Mouse (Mus musculus): ENCODE data around the gene Dlgap4. TPM values are rescaled to one million over a fixed set of nuclear protein-coding genes. Genes with fewer than 3 reads are reported as not detected.

Dlgap4 gene
- polyA plus RNA-seq (2012; rRNA removed): 54.5 and 70.0 TPM in 2 replicates

GRCm38 (mm10) chr2:156613541-156614257, at the start of gene Dlgap4:
Gene Dlgap4 (plus strand): TSS chr2:156613705.

DNA sequence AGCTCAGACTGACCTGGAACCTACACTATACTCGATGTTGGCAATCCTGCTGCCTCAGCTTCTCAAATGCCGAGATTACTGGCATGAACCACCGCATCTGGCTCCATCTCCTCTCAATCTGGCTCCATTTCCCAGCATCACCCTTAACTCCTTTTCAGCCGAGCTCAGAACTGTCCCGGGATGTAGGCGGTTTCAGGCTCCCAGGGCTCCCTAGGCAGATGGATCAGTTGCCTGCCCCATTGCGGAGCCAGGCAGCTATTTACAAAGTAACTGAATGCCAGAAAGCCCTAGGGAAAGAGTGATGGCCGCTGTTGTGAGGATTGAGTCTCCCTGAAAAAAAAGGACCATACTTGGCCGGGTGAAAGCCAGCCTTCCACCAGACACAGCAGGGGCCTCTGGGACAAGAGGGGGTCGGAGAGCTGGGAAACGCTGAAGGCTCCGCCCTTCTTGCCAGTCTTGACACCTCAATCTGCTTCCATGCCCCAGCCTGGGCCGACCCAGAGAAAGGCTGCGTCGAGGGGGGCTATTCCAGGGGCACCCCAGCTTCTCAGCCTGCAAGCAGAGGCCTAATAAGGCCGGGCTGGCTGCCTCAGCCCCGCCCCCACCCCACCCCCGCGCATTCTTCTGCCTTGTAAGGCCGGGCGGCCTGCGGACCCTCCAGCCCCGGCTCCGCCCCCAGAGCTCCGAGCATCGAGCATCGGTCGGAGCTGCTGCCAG, 161.4 kb downstream of the Dlgap4 start, which contains the start of gene Myl9:
Gene Myl9 (plus strand): TSS at position 683 of the 717 bp plus-strand sequence.

Other genes with a start within 250 kb of the Dlgap4 start
- 15.4 and 17.8 TPM in 2 replicates for gene Epb41l1, start 192.8 kb upstream of the Dlgap4 start, polyA plus RNA-seq (2012; rRNA removed)
- 10.1 and 15.9 TPM in 2 replicates for gene Aar2, start 66.1 kb upstream of the Dlgap4 start, polyA plus RNA-seq (2012; rRNA removed)
- gene Myl9, start 161.7 kb downstream of the Dlgap4 start, polyA plus RNA-seq (2012; rRNA removed): 680 and 914 TPM in 2 replicates
- 1.0 and 1.8 TPM in 2 replicates for gene Tgif2, start 226.3 kb downstream of the Dlgap4 start, polyA plus RNA-seq (2012; rRNA removed)
- gene 4930518I15Rik, start 244.2 kb downstream of the Dlgap4 start, polyA plus RNA-seq (2012; rRNA removed): 0.23 TPM in 1 of 2 replicates, not detected in the other
- 48.9 and 114 TPM in 2 replicates for gene Rab5if, start 249.4 kb downstream of the Dlgap4 start, polyA plus RNA-seq (2012; rRNA removed)

Measured in stomach, adult 2 months (tissue).